Mouse (Mus musculus) myocyte (in vitro differentiated cells): Measurements from ENCODE around the gene Vmn1r103.
"Not testable (repeated sequence)": the region's sequence is repeated elsewhere in the genome, so short reads cannot be mapped to it uniquely, and the experiment has no call there.

ENCODE experiments used
- E2F4 ChIP-seq: IDR thresholded peaks from one replicate; pipeline ENCODE4 v1.6.1; 2011; ENCODE audit warnings: mild to moderate bottlenecking, control low read depth, moderate library complexity; ENCODE audit not compliant: insufficient read depth
- MAX ChIP-seq: IDR thresholded peaks from one replicate; pipeline ENCODE4 v1.6.1; 2011; ENCODE audit warnings: low read depth, mild to moderate bottlenecking, control low read depth
- MYOG ChIP-seq, 3 experiments: IDR thresholded peaks; one replicate each; pipeline ENCODE4 v1.6.1; 2011; ENCODE audit warnings: control low read depth in 2 of 3, low read depth in 2 of 3, mild to moderate bottlenecking in 2 of 3; ENCODE audit not compliant: insufficient read length in 2 of 3, control insufficient read depth in 1 of 3, insufficient read depth in 1 of 3
- POLR2A ChIP-seq: IDR thresholded peaks from one replicate; pipeline ENCODE4 v1.6.1; 2011; ENCODE audit warnings: low read depth, mild to moderate bottlenecking, control low read depth, moderate library complexity; ENCODE audit not compliant: insufficient read length
- USF1 ChIP-seq: IDR thresholded peaks from one replicate; pipeline ENCODE4 v1.6.1; 2011; ENCODE audit warnings: low read depth, mild to moderate bottlenecking, control low read depth, moderate library complexity

GRCm38 (mm10) chr7:20474825-20475224 lies 35.5 kb downstream of the Vmn1r103 start, which contains the start of gene Gm10670:
- TF ChIP-seq MYOG (IDR thresholded peaks at IDR 0.05; ENCODE audit: control insufficient read depth in 1 of 3, insufficient read depth in 1 of 3, insufficient read length in 2 of 3, low read depth in 2 of 3); POLR2A; MAX; USF1; E2F4: not testable (repeated sequence)
